Mouse (Mus musculus) bone marrow macrophage, adult 2 months (primary cell): ENCODE results near the gene Aig1.

Experiments used
- CTCF ChIP-seq: IDR thresholded peaks from 2 replicates; pipeline ENCODE4 v1.5.1; 2012; ENCODE audit warnings: low read depth, mild to moderate bottlenecking, low read length, moderate library complexity
- POLR2A ChIP-seq: IDR thresholded peaks from 2 replicates; pipeline ENCODE4 v1.6.1; 2012; ENCODE audit warnings: mild to moderate bottlenecking, low read depth, low read length, borderline replicate concordance

GRCm38 (mm10) chr10:13623735-13624134, 245.0 kb downstream of the Aig1 start:
- TF ChIP-seq CTCF = no peak
- TF ChIP-seq POLR2A = no peak
